8 mouse cellular contexts compared by ENCODE assay signal in genomic region chr12:105104036-105104435, GRCm38 (mm10). TPM values are rescaled to one million over a fixed set of nuclear protein-coding genes. Genes with fewer than 3 reads are reported as not detected.
DNase-seq lines count a peak whose midpoint lies in the region; ATAC-seq and TF ChIP-seq lines count a peak whose summit lies in the region.

No protein-coding gene starts in this region.

- TF ChIP-seq CTCF in Patski (IDR thresholded peaks at IDR 0.05), result peak; percentile 83

- no peak for ATAC-seq in Patski
- ATAC-seq in inflammation-experienced regulatory T-cells, adult 6 months, result no peak

- in situ Hi-C loops in Patski (cut with MboI; ENCODE audit: low pct_unique_long_range_greater_than_20kb), result no loop called here

- peak; percentile 58 for DNase-seq in CD4-positive helper T cell, adult 2 months (ENCODE audit: low read depth, low spot score)
- no peak for DNase-seq in Patski (ENCODE audit: low read depth, low spot score)
- peak; percentile 67 to 75 for DNase-seq in cerebellum, postnatal 36 days
- DNase-seq in gastrocnemius, postnatal 25 days, result peak; percentile 45
- DNase-seq in layer of hippocampus, adult 9-11 months, result peak; percentile 50
- DNase-seq in lung, postnatal 4 days, result peak; percentile 66 to 81
- peak; percentile 28 to 40 for DNase-seq in right cerebral cortex, postnatal 36 days (ENCODE audit: low spot score in 2 of 2)

- POLR2A ChIA-PET in Patski (lab: Charles Lee), result no interaction called here

- peaks cover 44% of the 10 kb centered on the region for H3K27me3 ChIP-seq in Patski

- CTCF ChIA-PET in Patski (lab: Charles Lee), result interaction anchor here (1.1 to 2.2 kb wide), 9 partner anchors 10 to 309 kb away, joined by 3 to 8 read pairs (median 5); no protein-coding TSS in a partner anchor

RNA-seq across cellular contexts. Expression of gene Tcl1b2, which starts 41.8 kb away (rescaled TPM):
- polyA plus RNA-seq in Patski (2021), result not detected
- not detected for total RNA-seq in gastrocnemius, postnatal 25 days (2021)
- not detected for polyA plus RNA-seq in inflammation-experienced regulatory T-cells, adult 6 months (2017; shearing (Covaris generic))

RNA-seq across cellular contexts. Expression of gene Tcl1b1, which starts 55.5 kb away (rescaled TPM):
- not detected for polyA plus RNA-seq in Patski (2021)
- total RNA-seq in gastrocnemius, postnatal 25 days (2021), result not detected
- polyA plus RNA-seq in inflammation-experienced regulatory T-cells, adult 6 months (2017; shearing (Covaris generic)), result not detected
